Mouse (Mus musculus) Patski (cell line): ENCODE data around the gene Rmnd5a. TPM values are rescaled to one million over a fixed set of nuclear protein-coding genes. Genes with fewer than 3 reads are reported as not detected.

Experiments used
- ATAC-seq: fragments of 100-300 bp; one replicate; pipeline ENCODE4 v1.8.0; 2021
- CTCF ChIA-PET: fragments of 350-600 bp; sonication (Branson Sonifier 250); formaldehyde crosslinking; loops from one replicate; lab custom pipeline; 2022; ENCODE audit warnings: inconsistent platforms; lab: Charles Lee
- POLR2A ChIA-PET: fragments of 350-600 bp; sonication (Branson Sonifier 250); formaldehyde crosslinking; loops from one replicate; lab custom pipeline; 2022; ENCODE audit warnings: antibody characterized with exemption, inconsistent platforms; lab: Charles Lee
- DNase-seq: peaks from one replicate; pipeline ENCODE4 v3.0.0-alpha.2; 2011; ENCODE audit warnings: low read depth, low spot score
- H3K27me3 ChIP-seq: fragments of 371-371 bp; one replicate; pipeline ENCODE4 v1.5.1; 2021
- CTCF ChIP-seq: fragments of 100-300 bp; IDR thresholded peaks from one replicate; pipeline ENCODE4 v1.5.1; 2021
- in situ Hi-C: fragments of 300-500 bp; cut with MboI; formaldehyde crosslinking; loops from 3 replicates; pipeline ENCODE4 v1.11.1; 2018; ENCODE audit warnings: low pct_unique_long_range_greater_than_20kb, mixed read lengths
- polyA plus RNA-seq: library from polyadenylated mRNA; unstranded; gene quantifications from one replicate; pipeline ENCODE4 v1.2.3, GENCODE M21; 2021

Gene Rmnd5a
- polyA plus RNA-seq, 1 experiment from 2014 or later: 49.4 TPM

GRCm38 (mm10) chr6:71442130-71442529 lies 1.7 kb upstream of the Rmnd5a start:
- no peak for TF ChIP-seq CTCF
- ChIA-PET CTCF (interaction anchor here (0.9 to 1.6 kb wide), 2 partner anchors 50 to 54 kb away, joined by 3 read pairs; no protein-coding TSS in a partner anchor), POLR2A (interaction anchor here (1.8 kb wide), 1 partner anchor 52 kb away, joined by 8 read pairs; the partner anchor contains the start of gene Rnf103)
- no peak for DNase-seq
- H3K27me3 ChIP-seq: no peaks in the 10 kb centered on the region
- no peak for ATAC-seq
- in situ Hi-C loops: loop anchor here (25.0 kb wide), 1 partner anchor 370 kb away; no protein-coding TSS in a partner anchor

- DNase-seq (no peak), ATAC-seq (no peak)
- ChIA-PET POLR2A (interaction anchor here (0.8 to 1.8 kb wide), 3 partner anchors 9 to 191 kb away, joined by 3 to 8 read pairs (median 4); partner anchors contain the start of gene Rnf103), CTCF (interaction anchor here (1.3 to 1.6 kb wide), 2 partner anchors 53 to 55 kb away, joined by 3 to 5 read pairs; no protein-coding TSS in a partner anchor)
- TF ChIP-seq CTCF: no peak
- in situ Hi-C loops: loop anchor here (25.0 kb wide), 1 partner anchor 371 kb away; no protein-coding TSS in a partner anchor
- no peaks in the 10 kb centered on the region for H3K27me3 ChIP-seq
These were observed 779 bp upstream of the Rmnd5a start for GRCm38 (mm10) chr6:71441251-71441580.

- no peak for DNase-seq
- ChIA-PET CTCF (interaction anchor here (1.0 to 1.3 kb wide), 2 partner anchors 18 to 55 kb away, joined by 4 to 5 read pairs; no protein-coding TSS in a partner anchor), POLR2A (interaction anchor here (1.3 kb wide), 1 partner anchor 54 kb away, joined by 3 read pairs; the partner anchor contains the start of gene Rnf103)
- no peak for TF ChIP-seq CTCF
- H3K27me3 ChIP-seq: no peaks in the 10 kb centered on the region
- ATAC-seq: peak; percentile 24
- in situ Hi-C loops: loop anchor here (25.0 kb wide), 1 partner anchor 372 kb away; no protein-coding TSS in a partner anchor
These were observed 283 bp downstream of the Rmnd5a start for GRCm38 (mm10) chr6:71440217-71440491.

DNA sequence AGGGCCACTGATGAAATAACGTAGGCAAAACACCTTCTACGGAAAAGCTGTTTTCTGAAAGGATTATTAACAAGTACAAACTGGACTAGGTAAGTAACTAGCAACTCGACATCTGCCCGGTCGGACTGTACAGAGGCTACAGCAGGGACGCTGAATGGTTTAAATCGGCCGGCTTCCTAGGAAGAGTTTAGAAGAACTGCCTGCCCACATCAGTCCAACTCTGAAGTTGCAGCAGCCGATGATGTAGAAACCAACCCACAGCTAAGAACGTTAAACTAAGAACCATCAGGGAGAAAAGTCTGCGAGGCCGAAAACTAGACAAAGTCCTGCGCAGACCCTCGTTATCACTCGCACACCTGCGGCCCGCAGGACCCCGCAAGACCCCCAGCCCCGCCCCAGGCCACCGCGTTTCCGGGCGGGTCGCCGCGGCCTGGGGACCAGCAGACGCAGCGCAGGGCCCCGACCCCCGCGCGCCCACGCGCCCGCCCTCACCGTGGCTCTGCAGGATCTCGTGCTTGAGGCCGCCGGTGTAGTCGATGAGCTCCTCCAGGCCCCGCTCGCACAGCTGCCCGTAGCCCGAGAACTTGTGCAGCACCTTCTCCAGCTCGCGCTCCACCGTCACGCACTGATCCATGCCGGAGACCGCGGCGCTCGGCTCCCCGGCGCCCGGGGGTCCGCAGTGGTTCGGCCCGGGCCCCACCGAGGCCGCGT lies 776 bp downstream of the Rmnd5a start:
- H3K27me3 ChIP-seq: no peaks in the 10 kb centered on the region
- ATAC-seq (peak; percentile 13), DNase-seq (no peak)
- CTCF ChIA-PET: interaction anchor here (1.0 kb wide), 1 partner anchor 17 kb away, joined by 4 read pairs; no protein-coding TSS in a partner anchor
- no peak for TF ChIP-seq CTCF
- in situ Hi-C loops: loop anchor here (25.0 kb wide), 1 partner anchor 373 kb away; no protein-coding TSS in a partner anchor
- POLR2A ChIA-PET: interaction anchor here (1.3 kb wide), 1 partner anchor 54 kb away, joined by 3 read pairs; the partner anchor contains the start of gene Rnf103

- in situ Hi-C loops: loop anchor here (25.0 kb wide), 1 partner anchor 374 kb away; no protein-coding TSS in a partner anchor
- CTCF ChIA-PET: no interaction called here
- DNase-seq (no peak), ATAC-seq (no peak)
- no peaks in the 10 kb centered on the region for H3K27me3 ChIP-seq
- POLR2A ChIA-PET: no interaction called here
- no peak for TF ChIP-seq CTCF
These were observed 2.4 kb downstream of the Rmnd5a start for GRCm38 (mm10) chr6:71438070-71438469.

GRCm38 (mm10) chr6:71427996-71428725 lies 12.3 kb downstream of the Rmnd5a start:
- in situ Hi-C loops: loop anchor here (25.0 kb wide), 1 partner anchor 384 kb away; no protein-coding TSS in a partner anchor
- no peak for ATAC-seq
- no peak for DNase-seq
- POLR2A ChIA-PET: interaction anchor here (1.0 kb wide), 1 partner anchor 13 kb away, joined by 3 read pairs; no protein-coding TSS in a partner anchor
- H3K27me3 ChIP-seq: no peaks in the 10 kb centered on the region
- CTCF ChIA-PET: interaction anchor here (1.3 to 2.4 kb wide), 2 partner anchors 8 to 10 kb away, joined by 3 to 7 read pairs; no protein-coding TSS in a partner anchor
- TF ChIP-seq CTCF: no peak

GRCm38 (mm10) chr6:71425681-71426080 lies 14.8 kb downstream of the Rmnd5a start:
- POLR2A ChIA-PET: no interaction called here
- no peak for ATAC-seq
- DNase-seq: no peak
- CTCF ChIA-PET: interaction anchor here (1.0 to 2.4 kb wide), 3 partner anchors 11 to 261 kb away, joined by 3 to 7 read pairs (median 3); no protein-coding TSS in a partner anchor
- in situ Hi-C loops: loop anchor here (25.0 kb wide), 1 partner anchor 387 kb away; no protein-coding TSS in a partner anchor
- no peaks in the 10 kb centered on the region for H3K27me3 ChIP-seq
- no peak for TF ChIP-seq CTCF

- no peak for ATAC-seq
These were observed 17.3 kb downstream of the Rmnd5a start for GRCm38 (mm10) chr6:71423116-71423515.

DNA sequence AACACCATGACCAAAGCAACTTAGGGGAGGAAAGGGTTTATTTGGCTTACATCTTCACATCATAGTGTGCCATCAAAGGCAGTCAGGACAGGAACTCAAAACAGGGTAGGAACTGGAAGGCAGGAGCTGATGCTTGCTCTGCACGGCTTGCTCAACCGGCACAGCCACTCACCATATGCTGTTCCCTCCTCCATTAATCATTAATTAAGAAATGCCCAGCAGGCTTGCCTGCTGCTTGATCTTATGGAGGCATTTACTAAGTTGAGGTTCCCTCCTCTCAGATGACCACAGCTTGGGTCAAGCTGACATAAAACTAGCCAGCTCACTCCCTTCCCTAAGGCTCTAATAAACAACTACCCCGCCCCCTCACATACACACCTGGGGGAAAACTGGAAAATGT lies 18.3 kb downstream of the Rmnd5a start:
- POLR2A ChIA-PET: no interaction called here
- CTCF ChIA-PET: interaction anchor here (0.9 to 3.6 kb wide), 8 partner anchors 8 to 280 kb away, joined by 3 to 13 read pairs (median 5); no protein-coding TSS in a partner anchor
- ATAC-seq (no peak), DNase-seq (no peak)
- in situ Hi-C loops: loop anchor here (25.0 kb wide), 1 partner anchor 610 kb away; no protein-coding TSS in a partner anchor
- TF ChIP-seq CTCF: no peak
- H3K27me3 ChIP-seq: no peaks in the 10 kb centered on the region

More at GRCm38 (mm10) chr6:71423116-71423515, 17.3 kb downstream of the Rmnd5a start:
- in situ Hi-C loops: loop anchor here (25.0 kb wide), 1 partner anchor 611 kb away; no protein-coding TSS in a partner anchor
- ChIA-PET CTCF (interaction anchor here (0.9 to 3.6 kb wide), 7 partner anchors 9 to 292 kb away, joined by 3 to 13 read pairs (median 6); no protein-coding TSS in a partner anchor), POLR2A (no interaction called here)
- no peaks in the 10 kb centered on the region for H3K27me3 ChIP-seq
- DNase-seq: no peak
- TF ChIP-seq CTCF: peak; percentile 50

DNA sequence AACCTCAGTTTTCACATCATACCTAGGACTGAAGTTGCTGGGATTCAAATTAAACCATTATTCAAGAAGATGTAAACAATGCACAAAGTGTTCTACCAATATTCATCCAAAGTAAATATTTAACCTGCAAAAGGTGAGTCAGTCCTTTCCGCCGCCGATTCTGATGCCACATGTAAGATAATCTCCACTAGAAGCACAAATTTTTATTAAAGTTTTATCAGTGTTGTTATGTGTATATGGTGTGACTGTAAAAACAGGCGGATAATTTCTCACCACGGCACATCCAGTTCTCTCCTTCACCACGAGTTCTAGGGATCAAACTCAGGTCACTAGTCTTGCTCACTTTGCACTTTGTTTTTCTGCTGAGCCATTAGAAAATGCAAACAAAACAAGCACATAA lies 19.6 kb downstream of the Rmnd5a start:
- CTCF ChIA-PET: interaction anchor here (3.6 kb wide), 1 partner anchor 21 kb away, joined by 13 read pairs; no protein-coding TSS in a partner anchor
- in situ Hi-C loops: loop anchor here (25.0 kb wide), 1 partner anchor 609 kb away; no protein-coding TSS in a partner anchor
- no peak for TF ChIP-seq CTCF
- no peaks in the 10 kb centered on the region for H3K27me3 ChIP-seq
- DNase-seq (no peak), ATAC-seq (no peak)
- POLR2A ChIA-PET: no interaction called here
